Mouse (Mus musculus) testis, adult 2 months (tissue): ENCODE data around the gene Spin1.

Experiments used
- CTCF ChIP-seq: fragments of 200-500 bp; IDR thresholded peaks from 2 replicates; pipeline ENCODE4 v1.5.1; 2012; ENCODE audit warnings: low read depth, mild to moderate bottlenecking, inconsistent platforms, low read length, moderate library complexity; ENCODE audit not compliant: control insufficient read depth, insufficient read depth, insufficient replicate concordance
- POLR2A ChIP-seq: fragments of 200-500 bp; IDR thresholded peaks from 2 replicates; pipeline ENCODE4 v1.6.1; 2012; ENCODE audit warnings: low read depth, mild to moderate bottlenecking, inconsistent platforms, low read length, moderate library complexity; ENCODE audit not compliant: control insufficient read depth

GRCm38 (mm10) chr13:51074081-51074680 is 26.5 kb upstream of the Spin1 start:
- TF ChIP-seq POLR2A = peak; percentile 27; the same call in 1 of the 2 replicates
- no peak for TF ChIP-seq CTCF
